Mouse (Mus musculus): ENCODE data around the gene Olfr592.
"Not testable (repeated sequence)": the region's sequence is repeated elsewhere in the genome, so short reads cannot be mapped to it uniquely, and the experiment has no call there.

Olfr592 gene

GRCm38 (mm10) chr7:103184503-103184902 is at the start of gene Olfr592:
TSS of gene Olfr592 (plus strand) at chr7:103184803.
- DNase-seq (ENCODE audit: low read depth in 2 of 2, low spot score in 2 of 2): not testable (repeated sequence)

- DNase-seq (ENCODE audit: low read depth in 2 of 2, low spot score in 2 of 2): no peak
These were observed 44.0 kb upstream of the Olfr592 start, which contains the start of gene Olfr588-ps1 for GRCm38 (mm10) chr7:103140579-103140978. TSS of gene Olfr588-ps1 (plus strand) at chr7:103140879.

- no peak for DNase-seq (ENCODE audit: low read depth in 2 of 2, low spot score in 2 of 2)
These were observed 28.3 kb upstream of the Olfr592 start, which contains the start of gene Olfr589 for GRCm38 (mm10) chr7:103156256-103156655. TSS of gene Olfr589 (minus strand) at chr7:103156356.

GRCm38 (mm10) chr7:103169697-103170096 is 14.9 kb upstream of the Olfr592 start:
- DNase-seq (ENCODE audit: low read depth in 2 of 2, low spot score in 2 of 2): no peak

GRCm38 (mm10) chr7:103178240-103178639 is 6.4 kb upstream of the Olfr592 start, which contains the start of gene Olfr591:
TSS of gene Olfr591 (minus strand) at chr7:103178340.
- DNase-seq (ENCODE audit: low read depth in 2 of 2, low spot score in 2 of 2): no peak

- DNase-seq (ENCODE audit: low read depth in 2 of 2, low spot score in 2 of 2): no peak
These were observed 27.0 kb downstream of the Olfr592 start, which contains the start of gene Olfr593 for GRCm38 (mm10) chr7:103211562-103211961. TSS of gene Olfr593 (plus strand) at chr7:103211862.

- not testable (repeated sequence) for DNase-seq (ENCODE audit: low read depth in 2 of 2, low spot score in 2 of 2)
These were observed 27.4 kb downstream of the Olfr592 start for GRCm38 (mm10) chr7:103212050-103212449.

GRCm38 (mm10) chr7:103216696-103217095 is 32.1 kb downstream of the Olfr592 start, which contains the start of gene Olfr594:
TSS of gene Olfr594 (plus strand) at chr7:103216996.
- DNase-seq (ENCODE audit: low read depth in 2 of 2, low spot score in 2 of 2): no peak

Data from CD8-positive naive resting alpha-beta T cell, adult 2 months (primary cell).